Mouse (Mus musculus): ENCODE measurements at regions not wholly inside any gene's neighbourhood (a gene's known extent, or its start where the extent isn't known, plus 50 kb on each side); places are given as distances from the start of the nearest gene placed in this dataset.

- H3K4me1 ChIP-seq (replicated peaks; ENCODE audit: control insufficient read depth, insufficient read depth, low read length) = no peaks in the 10 kb centered on the region
- ATAC-seq (ENCODE audit: low FRiP score) = no peak
- no peak overlapping the region for H3K4me2 ChIP-seq (replicated peaks)
- no peak overlapping the region for H3K9ac ChIP-seq
- H3K4me3 ChIP-seq (replicated peaks; ENCODE audit: low read length) = no peak overlapping the region
- no peaks in the 10 kb centered on the region for H3K9me3 ChIP-seq (ENCODE audit: control insufficient read depth, low read length)
- no peak overlapping the region for H3K27ac ChIP-seq
- no peak for DNase-seq (ENCODE audit: low spot score)
- WGBS = 71% methylated on average over 5 of the region's 5 CpGs
- H3K27me3 ChIP-seq (ENCODE audit: control insufficient read depth, insufficient read depth, low read length) = no peaks in the 10 kb centered on the region
- no peaks in the 10 kb centered on the region for H3K36me3 ChIP-seq (replicated peaks; ENCODE audit: control insufficient read depth, insufficient read depth)
These were observed 310.8 kb upstream of the Tbx3 start for GRCm38 (mm10) chr5:119359709-119360108.

- Histone ChIP-seq H3K9ac (no peak overlapping the region), H3K4me3 (replicated peaks; ENCODE audit: low read length) (no peak overlapping the region), H3K4me2 (replicated peaks) (no peak overlapping the region), H3K27ac (no peak overlapping the region), H3K4me1 (replicated peaks; ENCODE audit: control insufficient read depth, insufficient read depth, low read length) (no peaks in the 10 kb centered on the region), H3K9me3 (ENCODE audit: control insufficient read depth, low read length) (no peaks in the 10 kb centered on the region), H3K36me3 (replicated peaks; ENCODE audit: control insufficient read depth, insufficient read depth) (no peaks in the 10 kb centered on the region), H3K27me3 (ENCODE audit: control insufficient read depth, insufficient read depth, low read length) (no peaks in the 10 kb centered on the region)
- ATAC-seq (ENCODE audit: low FRiP score) (no peak), DNase-seq (ENCODE audit: low spot score) (no peak)
- WGBS = 90% methylated on average over 2 of the region's 2 CpGs
These were observed 310.1 kb upstream of the Tbx3 start for GRCm38 (mm10) chr5:119360351-119360750.

- no peak for ATAC-seq (ENCODE audit: low FRiP score)
- no peaks in the 10 kb centered on the region for H3K9me3 ChIP-seq (ENCODE audit: control insufficient read depth, low read length)
- no peaks in the 10 kb centered on the region for H3K4me1 ChIP-seq (replicated peaks; ENCODE audit: control insufficient read depth, insufficient read depth, low read length)
- no peak overlapping the region for H3K9ac ChIP-seq
- H3K4me3 ChIP-seq (replicated peaks; ENCODE audit: low read length) = no peak overlapping the region
- no peak for DNase-seq (ENCODE audit: low spot score)
- H3K4me2 ChIP-seq (replicated peaks) = no peak overlapping the region
- H3K27ac ChIP-seq = no peak overlapping the region
- H3K27me3 ChIP-seq (ENCODE audit: control insufficient read depth, insufficient read depth, low read length) = no peaks in the 10 kb centered on the region
- no peaks in the 10 kb centered on the region for H3K36me3 ChIP-seq (replicated peaks; ENCODE audit: control insufficient read depth, insufficient read depth)
- WGBS = 77% methylated on average over 6 of the region's 6 CpGs
These were observed 308.9 kb upstream of the Tbx3 start for GRCm38 (mm10) chr5:119361406-119362044.

- H3K9me3 ChIP-seq (ENCODE audit: control insufficient read depth, low read length) = no peaks in the 10 kb centered on the region
- DNase-seq (ENCODE audit: low spot score) (no peak), ATAC-seq (ENCODE audit: low FRiP score) (no peak)
- H3K27ac ChIP-seq = no peak overlapping the region
- no peak overlapping the region for H3K4me2 ChIP-seq (replicated peaks)
- no peak overlapping the region for H3K4me3 ChIP-seq (replicated peaks; ENCODE audit: low read length)
- H3K36me3 ChIP-seq (replicated peaks; ENCODE audit: control insufficient read depth, insufficient read depth) = no peaks in the 10 kb centered on the region
- WGBS = 81% methylated on average over 12 of the region's 12 CpGs
- no peak overlapping the region for H3K9ac ChIP-seq
- no peaks in the 10 kb centered on the region for H3K27me3 ChIP-seq (ENCODE audit: control insufficient read depth, insufficient read depth, low read length)
- no peaks in the 10 kb centered on the region for H3K4me1 ChIP-seq (replicated peaks; ENCODE audit: control insufficient read depth, insufficient read depth, low read length)
These were observed 308.0 kb upstream of the Tbx3 start for GRCm38 (mm10) chr5:119362452-119362851.

- H3K9ac ChIP-seq = no peak overlapping the region
- no peaks in the 10 kb centered on the region for H3K36me3 ChIP-seq (replicated peaks; ENCODE audit: control insufficient read depth, insufficient read depth)
- no peak for ATAC-seq (ENCODE audit: low FRiP score)
- H3K9me3 ChIP-seq (ENCODE audit: control insufficient read depth, low read length) = no peaks in the 10 kb centered on the region
- DNase-seq (ENCODE audit: low spot score) = no peak
- H3K4me2 ChIP-seq (replicated peaks) = no peak overlapping the region
- H3K4me1 ChIP-seq (replicated peaks; ENCODE audit: control insufficient read depth, insufficient read depth, low read length) = no peaks in the 10 kb centered on the region
- 78% methylated on average over 4 of the region's 4 CpGs for WGBS
- H3K27me3 ChIP-seq (ENCODE audit: control insufficient read depth, insufficient read depth, low read length) = no peaks in the 10 kb centered on the region
- H3K4me3 ChIP-seq (replicated peaks; ENCODE audit: low read length) = no peak overlapping the region
- no peak overlapping the region for H3K27ac ChIP-seq
These were observed 306.2 kb upstream of the Tbx3 start for GRCm38 (mm10) chr5:119364250-119364649.

- H3K4me2 ChIP-seq (replicated peaks) = no peak overlapping the region
- DNase-seq (ENCODE audit: low spot score) (no peak), ATAC-seq (ENCODE audit: low FRiP score) (no peak)
- 82% methylated on average over 6 of the region's 6 CpGs for WGBS
- H3K36me3 ChIP-seq (replicated peaks; ENCODE audit: control insufficient read depth, insufficient read depth) = no peaks in the 10 kb centered on the region
- no peak overlapping the region for H3K9ac ChIP-seq
- H3K4me1 ChIP-seq (replicated peaks; ENCODE audit: control insufficient read depth, insufficient read depth, low read length) = no peaks in the 10 kb centered on the region
- H3K27ac ChIP-seq = no peak overlapping the region
- H3K9me3 ChIP-seq (ENCODE audit: control insufficient read depth, low read length) = no peaks in the 10 kb centered on the region
- 0 out of 2 replicates have a peak, but pooled peaks cover 2% of the 10 kb centered on the region for H3K27me3 ChIP-seq (ENCODE audit: control insufficient read depth, insufficient read depth, low read length)
- no peak overlapping the region for H3K4me3 ChIP-seq (replicated peaks; ENCODE audit: low read length)
These were observed 305.3 kb upstream of the Tbx3 start for GRCm38 (mm10) chr5:119365157-119365556.

GRCm38 (mm10) chr5:119366296-119366695, 304.2 kb upstream of the Tbx3 start:
- Histone ChIP-seq H3K4me3 (replicated peaks; ENCODE audit: low read length) (no peak overlapping the region), H3K4me1 (replicated peaks; ENCODE audit: control insufficient read depth, insufficient read depth, low read length) (no peaks in the 10 kb centered on the region), H3K4me2 (replicated peaks) (no peak overlapping the region), H3K27ac (no peak overlapping the region), H3K9ac (no peak overlapping the region), H3K36me3 (replicated peaks; ENCODE audit: control insufficient read depth, insufficient read depth) (no peaks in the 10 kb centered on the region), H3K27me3 (ENCODE audit: control insufficient read depth, insufficient read depth, low read length) (0 out of 2 replicates have a peak, but pooled peaks cover 8% of the 10 kb centered on the region), H3K9me3 (ENCODE audit: control insufficient read depth, low read length) (no peaks in the 10 kb centered on the region)
- DNase-seq (ENCODE audit: low spot score) = no peak
- 28% methylated on average over 5 of the region's 5 CpGs for WGBS
- no peak for ATAC-seq (ENCODE audit: low FRiP score)

- H3K9ac ChIP-seq = no peak overlapping the region
- H3K27me3 ChIP-seq (ENCODE audit: control insufficient read depth, insufficient read depth, low read length) = peaks cover 20% of the 10 kb centered on the region; the same call in 1 of the 2 replicates
- H3K4me2 ChIP-seq (replicated peaks) = peak overlapping the region; percentile 21
- no peak overlapping the region for H3K4me3 ChIP-seq (replicated peaks; ENCODE audit: low read length)
- DNase-seq (ENCODE audit: low spot score) (no peak), ATAC-seq (ENCODE audit: low FRiP score) (no peak)
- H3K9me3 ChIP-seq (ENCODE audit: control insufficient read depth, low read length) = no peaks in the 10 kb centered on the region
- WGBS = 58% methylated on average over 12 of the region's 12 CpGs
- no peak overlapping the region for H3K27ac ChIP-seq
- H3K4me1 ChIP-seq (replicated peaks; ENCODE audit: control insufficient read depth, insufficient read depth, low read length) = no peaks in the 10 kb centered on the region
- no peaks in the 10 kb centered on the region for H3K36me3 ChIP-seq (replicated peaks; ENCODE audit: control insufficient read depth, insufficient read depth)
These were observed 300.0 kb upstream of the Tbx3 start for GRCm38 (mm10) chr5:119370481-119370880.

GRCm38 (mm10) chr5:119370931-119371330, 299.5 kb upstream of the Tbx3 start:
- Histone ChIP-seq H3K27ac (no peak overlapping the region), H3K4me1 (replicated peaks; ENCODE audit: control insufficient read depth, insufficient read depth, low read length) (no peaks in the 10 kb centered on the region), H3K36me3 (replicated peaks; ENCODE audit: control insufficient read depth, insufficient read depth) (no peaks in the 10 kb centered on the region), H3K27me3 (ENCODE audit: control insufficient read depth, insufficient read depth, low read length) (peaks cover 20% of the 10 kb centered on the region; the same call in 1 of the 2 replicates), H3K4me2 (replicated peaks) (peak overlapping the region; percentile 21), H3K9ac (no peak overlapping the region), H3K9me3 (ENCODE audit: control insufficient read depth, low read length) (no peaks in the 10 kb centered on the region), H3K4me3 (replicated peaks; ENCODE audit: low read length) (no peak overlapping the region)
- WGBS = 30% methylated on average over 16 of the region's 16 CpGs
- DNase-seq (ENCODE audit: low spot score) = no peak
- ATAC-seq (ENCODE audit: low FRiP score) = no peak

Data from hindbrain, embryonic 14.5 days (tissue).